Mouse (Mus musculus) intestine, embryonic 16.5 days (tissue): ENCODE data around the gene Insl5. TPM values are rescaled to one million over a fixed set of nuclear protein-coding genes. Genes with fewer than 3 reads are reported as not detected.

Source experiments
- ATAC-seq: fragments of 200-750 bp; cut with Nextera tagmentation; 2 replicates; pipeline ENCODE4 v1.8.0; 2017; ENCODE audit warnings: moderate TSS enrichment, moderate library complexity
- H3K27ac ChIP-seq: fragments of 300-500 bp; sonication (generic); 2 replicates; pipeline ENCODE4 v1.5.1; 2014; ENCODE audit warnings: mild to moderate bottlenecking, low read length
- H3K27me3 ChIP-seq: fragments of 300-500 bp; sonication (generic); replicated peaks from 2 replicates; pipeline ENCODE4 v1.6.1; 2014; ENCODE audit warnings: low read length, control low read depth, mixed read lengths; ENCODE audit not compliant: control insufficient read depth, insufficient read depth
- H3K36me3 ChIP-seq: fragments of 300-500 bp; sonication (generic); 2 replicates; pipeline ENCODE4 v1.6.1; 2014; ENCODE audit warnings: low read length, control low read depth; ENCODE audit not compliant: control insufficient read depth, insufficient read depth
- H3K4me1 ChIP-seq: fragments of 300-500 bp; sonication (generic); 2 replicates; pipeline ENCODE4 v1.6.1; 2014; ENCODE audit warnings: low read length, control low read depth, mixed read lengths; ENCODE audit not compliant: control insufficient read depth, insufficient read depth
- H3K4me2 ChIP-seq: fragments of 300-500 bp; sonication (generic); 2 replicates; pipeline ENCODE4 v1.6.1; 2014; ENCODE audit warnings: low read depth, low read length, control low read depth
- H3K4me3 ChIP-seq: fragments of 300-500 bp; sonication (generic); 2 replicates; pipeline ENCODE4 v1.5.1; 2014; ENCODE audit warnings: mild to moderate bottlenecking, low read length
- H3K9ac ChIP-seq: fragments of 300-500 bp; sonication (generic); 2 replicates; pipeline ENCODE4 v1.6.1; 2014; ENCODE audit warnings: low read depth, low read length
- H3K9me3 ChIP-seq: fragments of 300-500 bp; sonication (generic); 2 replicates; pipeline ENCODE4 v1.6.1; 2016; ENCODE audit warnings: low read length, control low read depth; ENCODE audit not compliant: control insufficient read depth
- WGBS: fragments of 180-500 bp; shearing (Covaris S2); extraction: QIAGEN DNeasy Blood & Tissue Kit; methylation state at CpG from one replicate; pipeline ENCODE4 v1.1.7; 2014; 5-methylcytosine and 5-hydroxymethylcytosine counted together
- polyA plus RNA-seq: library from polyadenylated mRNA; unstranded; fragments of >200 nt; fragmentation: Nextera tagmentation; extraction: Ambion mirVana; gene quantifications from 2 replicates; pipeline ENCODE4 v1.2.1, GENCODE M21; 2015

Insl5 gene
- polyA plus RNA-seq, 1 experiment from 2014 or later = 2.7 TPM

- no peaks in the 10 kb centered on the region for H3K27me3 ChIP-seq
- H3K4me3 ChIP-seq = no peak overlapping the region
- no peak overlapping the region for H3K4me2 ChIP-seq
- H3K36me3 ChIP-seq = no peaks in the 10 kb centered on the region
- no peaks in the 10 kb centered on the region for H3K4me1 ChIP-seq
- no peak overlapping the region for H3K27ac ChIP-seq
- H3K9me3 ChIP-seq = no peaks in the 10 kb centered on the region
- 73% methylated on average over 14 of the region's 14 CpGs for WGBS
- no peak overlapping the region for H3K9ac ChIP-seq
- ATAC-seq = no peak
Measured at GRCm38 (mm10) chr4:103039103-103039837, 12.6 kb upstream of the Insl5 start.

GRCm38 (mm10) chr4:103028177-103029088 is 1.8 kb upstream of the Insl5 start:
- no peak for ATAC-seq
- 74% methylated on average over 13 of the region's 13 CpGs for WGBS
- Histone ChIP-seq H3K9ac (no peak overlapping the region), H3K27ac (no peak overlapping the region), H3K36me3 (no peaks in the 10 kb centered on the region), H3K27me3 (no peaks in the 10 kb centered on the region), H3K4me1 (peaks cover 3% of the 10 kb centered on the region; the same call in 1 of the 2 replicates), H3K4me3 (no peak overlapping the region), H3K9me3 (no peaks in the 10 kb centered on the region), H3K4me2 (no peak overlapping the region)

- Histone ChIP-seq H3K9me3 (no peaks in the 10 kb centered on the region), H3K4me2 (no peak overlapping the region), H3K4me3 (no peak overlapping the region), H3K9ac (no peak overlapping the region), H3K27me3 (no peaks in the 10 kb centered on the region), H3K4me1 (peaks cover 3% of the 10 kb centered on the region; the same call in 1 of the 2 replicates), H3K27ac (no peak overlapping the region), H3K36me3 (no peaks in the 10 kb centered on the region)
- no peak for ATAC-seq
- WGBS = 71% methylated on average over 7 of the region's 7 CpGs
Measured at GRCm38 (mm10) chr4:103027745-103028144, 1.1 kb upstream of the Insl5 start.

GRCm38 (mm10) chr4:103013490-103013889 is 13.2 kb downstream of the Insl5 start:
- Histone ChIP-seq H3K9me3 (no peaks in the 10 kb centered on the region), H3K4me1 (peaks cover 5% of the 10 kb centered on the region; the same call in 1 of the 2 replicates), H3K36me3 (no peaks in the 10 kb centered on the region), H3K4me2 (peak overlapping the region; percentile 19; the same call in 1 of the 2 replicates), H3K27ac (no peak overlapping the region), H3K9ac (no peak overlapping the region), H3K4me3 (peak overlapping the region; percentile 18), H3K27me3 (no peaks in the 10 kb centered on the region)
- no peak for ATAC-seq
- 11% methylated on average over 4 of the region's 4 CpGs for WGBS

GRCm38 (mm10) chr4:103011823-103012222 is 14.8 kb downstream of the Insl5 start:
- 36% methylated on average over 7 of the region's 7 CpGs for WGBS
- no peak overlapping the region for H3K9ac ChIP-seq
- no peak overlapping the region for H3K4me2 ChIP-seq
- no peak overlapping the region for H3K4me3 ChIP-seq
- ATAC-seq = no peak
- no peak overlapping the region for H3K27ac ChIP-seq
- no peaks in the 10 kb centered on the region for H3K9me3 ChIP-seq
- no peaks in the 10 kb centered on the region for H3K36me3 ChIP-seq
- peaks cover 10% of the 10 kb centered on the region; the same call in 1 of the 2 replicates for H3K4me1 ChIP-seq
- no peaks in the 10 kb centered on the region for H3K27me3 ChIP-seq

- no peak for ATAC-seq
- Histone ChIP-seq H3K4me1 (peaks cover 10% of the 10 kb centered on the region; the same call in 1 of the 2 replicates), H3K27ac (no peak overlapping the region), H3K27me3 (no peaks in the 10 kb centered on the region), H3K36me3 (no peaks in the 10 kb centered on the region), H3K9me3 (no peaks in the 10 kb centered on the region), H3K9ac (no peak overlapping the region), H3K4me3 (no peak overlapping the region), H3K4me2 (no peak overlapping the region)
- 87% methylated on average over 4 of the region's 4 CpGs for WGBS
Measured at GRCm38 (mm10) chr4:103010734-103011133, 15.9 kb downstream of the Insl5 start.

GRCm38 (mm10) chr4:103006943-103007418 is 19.7 kb downstream of the Insl5 start:
- H3K9ac ChIP-seq = no peak overlapping the region
- H3K4me1 ChIP-seq = peaks cover 6% of the 10 kb centered on the region; the same call in 1 of the 2 replicates
- no peaks in the 10 kb centered on the region for H3K9me3 ChIP-seq
- H3K4me2 ChIP-seq = no peak overlapping the region
- ATAC-seq = no peak
- no peaks in the 10 kb centered on the region for H3K36me3 ChIP-seq
- 29% methylated on average over 4 of the region's 4 CpGs for WGBS
- H3K27ac ChIP-seq = no peak overlapping the region
- H3K4me3 ChIP-seq = no peak overlapping the region
- H3K27me3 ChIP-seq = no peaks in the 10 kb centered on the region

- Histone ChIP-seq H3K4me3 (no peak overlapping the region), H3K36me3 (no peaks in the 10 kb centered on the region), H3K4me2 (no peak overlapping the region), H3K9me3 (no peaks in the 10 kb centered on the region), H3K27me3 (no peaks in the 10 kb centered on the region), H3K27ac (no peak overlapping the region), H3K4me1 (peaks cover 6% of the 10 kb centered on the region; the same call in 1 of the 2 replicates), H3K9ac (no peak overlapping the region)
- WGBS = 74% methylated on average over 5 of the region's 5 CpGs
- ATAC-seq = no peak
Measured at GRCm38 (mm10) chr4:103006266-103006665, 20.4 kb downstream of the Insl5 start.
